Comparison of ENCODE assay signal across 9 mouse cellular contexts in the genomic region with DNA sequence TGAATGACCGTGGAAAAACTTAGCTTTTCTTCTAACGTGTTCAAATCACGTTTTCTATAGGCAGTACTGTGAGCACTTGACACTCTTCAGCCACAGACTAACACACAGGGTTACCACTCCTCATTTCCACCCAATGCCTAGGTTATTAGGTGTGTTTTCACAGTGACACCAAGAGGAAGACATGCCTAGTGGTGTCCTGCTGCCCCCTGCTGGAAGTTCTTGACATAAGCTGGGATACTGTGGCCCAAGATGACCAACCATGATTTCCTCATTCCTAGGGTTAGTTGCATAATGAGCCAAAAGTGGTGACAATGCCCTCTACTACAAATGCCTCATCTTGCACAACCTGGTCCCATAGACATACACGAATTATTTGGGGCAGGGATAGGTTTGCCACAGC. TPM values are rescaled to one million over a fixed set of nuclear protein-coding genes. Genes with fewer than 3 reads are reported as not detected.
DNase-seq lines count a peak whose midpoint lies in the region; ATAC-seq and TF ChIP-seq lines count a peak whose summit lies in the region.
"Had no signal": no experiment of that assay in that cellular context is flagged by ENCODE, and none has a peak within 500 bp of the region (broad histone marks: within the 10 kb centered on the region; RNA-seq: fewer than 3 reads in every experiment).

No protein-coding gene starts in this region.

- H3K36me3 ChIP-seq in G1E (replicated peaks) = peaks cover 53% of the 10 kb centered on the region
- peaks cover 19% of the 10 kb centered on the region for H3K36me3 ChIP-seq in forebrain, embryonic 16.5 days (ENCODE audit: control insufficient read depth, insufficient read depth)
- H3K36me3 ChIP-seq in hindbrain, embryonic 10.5 days = peaks cover 38% of the 10 kb centered on the region
- H3K36me3 ChIP-seq in lung, embryonic 14.5 days (ENCODE audit: insufficient read depth) = peaks cover 39% of the 10 kb centered on the region

- peaks cover 18% of the 10 kb centered on the region for H3K4me1 ChIP-seq in G1E (ENCODE audit: insufficient read depth, low read depth, low read length)
- H3K4me1 ChIP-seq in forebrain, embryonic 16.5 days (replicated peaks; ENCODE audit: control insufficient read depth, insufficient read depth, low read length) = no peaks in the 10 kb centered on the region
- H3K4me1 ChIP-seq in hindbrain, embryonic 10.5 days (replicated peaks) = peaks cover 9% of the 10 kb centered on the region; the same call in 1 of the 2 replicates
- H3K4me1 ChIP-seq in lung, embryonic 14.5 days (ENCODE audit: insufficient read depth) = no peaks in the 10 kb centered on the region

- peaks cover 25% of the 10 kb centered on the region for H3K27me3 ChIP-seq in G1E (ENCODE audit: insufficient read depth, low read length)
- no peaks in the 10 kb centered on the region for H3K27me3 ChIP-seq in forebrain, embryonic 16.5 days (replicated peaks; ENCODE audit: control insufficient read depth, insufficient read depth, low read length)
- H3K27me3 ChIP-seq in hindbrain, embryonic 10.5 days (ENCODE audit: insufficient read depth, poor library complexity, severe bottlenecking) = no peaks in the 10 kb centered on the region
- no peaks in the 10 kb centered on the region for H3K27me3 ChIP-seq in lung, embryonic 14.5 days (ENCODE audit: insufficient read depth, low read length)

- H3K4me2 ChIP-seq in forebrain, embryonic 16.5 days (ENCODE audit: low read length) = no peak overlapping the region
- H3K4me2 ChIP-seq in lung, embryonic 14.5 days = no peak overlapping the region

- H3K9ac ChIP-seq in forebrain, embryonic 16.5 days (replicated peaks; ENCODE audit: low read depth, low read length) = no peak overlapping the region
- no peak overlapping the region for H3K9ac ChIP-seq in lung, embryonic 14.5 days

- no peak overlapping the region for H3K27ac ChIP-seq in forebrain, embryonic 16.5 days (ENCODE audit: low read length)
- no peak overlapping the region for H3K27ac ChIP-seq in hindbrain, embryonic 10.5 days
- no peak overlapping the region for H3K27ac ChIP-seq in lung, embryonic 14.5 days (ENCODE audit: low read depth)

- peak; percentile 46 for DNase-seq in G1E (ENCODE audit: low spot score)
- DNase-seq in hindbrain, embryonic 10.5 days (ENCODE audit: low spot score) = peak; percentile 80
- DNase-seq in layer of hippocampus, adult 8-10 months (ENCODE audit: low spot score in 2 of 2) = peak; percentile 55 to 82
- DNase-seq in lung, embryonic 14.5 days = peak; percentile 95
- DNase-seq in thymus, adult 18-20 months = peak; percentile 28 to 48

- no peak overlapping the region for H3K4me3 ChIP-seq in G1E (ENCODE audit: low read depth, low read length)
- no peak overlapping the region for H3K4me3 ChIP-seq in forebrain, embryonic 16.5 days (replicated peaks; ENCODE audit: low read length)
- H3K4me3 ChIP-seq in hindbrain, embryonic 10.5 days = no peak overlapping the region
- no peak overlapping the region for H3K4me3 ChIP-seq in lung, embryonic 14.5 days (ENCODE audit: low read depth, low read length)
- H3K4me3 ChIP-seq: megakaryocyte, embryonic 14.5 days had no signal

- 35% methylated on average over 4 of the region's 4 CpGs for WGBS in forebrain, embryonic 16.5 days
- WGBS in hindbrain, embryonic 10.5 days = 40% methylated on average over 4 of the region's 4 CpGs
- 31% methylated on average over 4 of the region's 4 CpGs for WGBS in lung, embryonic 14.5 days

- TF ChIP-seq CTCF in G1E (IDR thresholded peaks at IDR 0.05; ENCODE audit: low read depth, low read length) = peak; percentile 95
- peak; percentile 99 for TF ChIP-seq CTCF in lung, embryonic 14.5 days (IDR thresholded peaks at IDR 0.05; ENCODE audit: low read depth)

- no peaks in the 10 kb centered on the region for H3K9me3 ChIP-seq in G1E (replicated peaks)
- H3K9me3 ChIP-seq in forebrain, embryonic 16.5 days (ENCODE audit: control insufficient read depth, low read length) = no peaks in the 10 kb centered on the region
- H3K9me3 ChIP-seq in hindbrain, embryonic 10.5 days = no peaks in the 10 kb centered on the region
- H3K9me3 ChIP-seq in lung, embryonic 14.5 days (ENCODE audit: low read depth, low read length) = no peaks in the 10 kb centered on the region
- H3K9me3 ChIP-seq: megakaryocyte, embryonic 14.5 days had no signal

- ATAC-seq in G1E (ENCODE audit: extremely low read depth, insufficient number of reproducible peaks, low FRiP score, poor library complexity, severe bottlenecking) = peak; percentile 22; the same call in 1 of the 2 replicates
- ATAC-seq in cerebellum, adult (ENCODE audit: insufficient number of reproducible peaks, low FRiP score, low TSS enrichment) = peak; percentile 45
- ATAC-seq in forebrain, embryonic 16.5 days = peak; percentile 71
- peak; percentile 76 for ATAC-seq in lung, embryonic 14.5 days (ENCODE audit: insufficient read depth)
- ATAC-seq in neutrophil, adult 5-6 weeks (ENCODE audit: extremely low read depth, insufficient number of reproducible peaks, low FRiP score, poor library complexity, severe bottlenecking) = peak; percentile 92

RNA-seq across cellular contexts. Expression of a gene that starts 16.0 kb away (rescaled TPM):
- total RNA-seq in G1E (2014; fragmentation: Nextera tagmentation) = 38.0 and 42.2 TPM in 2 replicates
- 80.9 and 83.2 TPM in 2 replicates for total RNA-seq in G1E (2017)
- polyA plus RNA-seq in G1E (2012) = 22.1 and 35.6 TPM in 2 replicates
- 30.9 and 32.6 TPM in 2 replicates for polyA plus RNA-seq in forebrain, embryonic 16.5 days (2015; fragmentation: Nextera tagmentation; extraction: Ambion mirVana)
- 63.8 and 87.1 TPM in 2 replicates for polyA plus RNA-seq in hindbrain, embryonic 10.5 days (2016; fragmentation: Nextera tagmentation; extraction: Ambion mirVana)
- total RNA-seq in layer of hippocampus, adult 8-10 months (2022) = 10 to 100 TPM; 14.6 to 20.2 (median 17.3) TPM
- polyA plus RNA-seq in lung, embryonic 14.5 days (2014; fragmentation: Nextera tagmentation; extraction: Ambion mirVana) = 69.9 and 71.1 TPM in 2 replicates
- total RNA-seq in neutrophil, adult 5-6 weeks (2017) = 12.8 and 13.0 TPM in 2 replicates

Comparison
In these comparisons a context has a peak if more than half of its experiments do, and no peak if none do; other contexts are left out.
1. ATAC-seq: peak in every context shown above with its lines; median percentile 92 in neutrophil, adult 5-6 weeks; 76 in lung, embryonic 14.5 days; 71 in forebrain, embryonic 16.5 days; 45 in cerebellum, adult; 22 in G1E.
2. DNase-seq: peak in every context shown above with its lines; median percentile 95 in lung, embryonic 14.5 days; 80 in hindbrain, embryonic 10.5 days; 68 in layer of hippocampus, adult 8-10 months; 46 in G1E; 38 in thymus, adult 18-20 months.